Mouse (Mus musculus): ENCODE data around the gene 6430550D23Rik. TPM values are rescaled to one million over a fixed set of nuclear protein-coding genes. Genes with fewer than 3 reads are reported as not detected.
"Not testable (repeated sequence)": the region's sequence is repeated elsewhere in the genome, so short reads cannot be mapped to it uniquely, and the experiment has no call there.

Gene 6430550D23Rik
- polyA plus RNA-seq, 1 experiment from 2014 or later = 1.9 TPM

GRCm38 (mm10) chr2:155929531-155930442, 78.0 kb downstream of the 6430550D23Rik start, which contains the start of gene Uqcc1:
TSS of gene Uqcc1 (minus strand) at chr2:155930310.
- Histone ChIP-seq H3K27ac (ENCODE audit: low read depth) (peak within 1 kb of the TSS; percentile 87), H3K9me3 (ENCODE audit: low read depth, low read length) (no peaks in the 10 kb centered on the region), H3K4me1 (ENCODE audit: insufficient read depth) (peaks cover 5% of the 10 kb centered on the region; the same call in 1 of the 2 replicates), H3K27me3 (ENCODE audit: insufficient read depth, low read length) (no peaks in the 10 kb centered on the region), H3K4me3 (ENCODE audit: low read depth, low read length) (peak within 1 kb of the TSS; percentile 72), H3K36me3 (ENCODE audit: insufficient read depth) (no peaks in the 10 kb centered on the region), H3K4me2 (peak within 1 kb of the TSS; percentile 82), H3K9ac (peak within 1 kb of the TSS; percentile 65)
- ATAC-seq (ENCODE audit: insufficient read depth) (peak; percentile 96), DNase-seq (peak; percentile 96)
- under 1% methylated on average over 38 of the region's 38 CpGs for whole genome bisulfite sequencing
- TF ChIP-seq CTCF (IDR thresholded peaks at IDR 0.05; ENCODE audit: low read depth) = no peak

GRCm38 (mm10) chr2:155928711-155929345, 78.9 kb downstream of the 6430550D23Rik start:
- H3K4me3 ChIP-seq (ENCODE audit: low read depth, low read length) = peak overlapping the region; percentile 72
- TF ChIP-seq CTCF (IDR thresholded peaks at IDR 0.05; ENCODE audit: low read depth) = no peak
- H3K36me3 ChIP-seq (ENCODE audit: insufficient read depth) = peaks cover 6% of the 10 kb centered on the region; the same call in 1 of the 2 replicates
- H3K9ac ChIP-seq = peak overlapping the region; percentile 65; the same call in 1 of the 2 replicates
- peaks cover 5% of the 10 kb centered on the region; the same call in 1 of the 2 replicates for H3K4me1 ChIP-seq (ENCODE audit: insufficient read depth)
- peak overlapping the region; percentile 82 for H3K4me2 ChIP-seq
- no peak overlapping the region for H3K27ac ChIP-seq (ENCODE audit: low read depth)
- no peaks in the 10 kb centered on the region for H3K27me3 ChIP-seq (ENCODE audit: insufficient read depth, low read length)
- no peaks in the 10 kb centered on the region for H3K9me3 ChIP-seq (ENCODE audit: low read depth, low read length)
- WGBS = 71% methylated on average over 7 of the region's 7 CpGs
- ATAC-seq (ENCODE audit: insufficient read depth) (no peak), DNase-seq (peak; percentile 13)

GRCm38 (mm10) chr2:155925213-155925612, 82.6 kb downstream of the 6430550D23Rik start:
- not testable (repeated sequence) for H3K9me3 ChIP-seq (ENCODE audit: low read depth, low read length); H3K4me3 ChIP-seq (ENCODE audit: low read depth, low read length); H3K4me1 ChIP-seq (ENCODE audit: insufficient read depth); ATAC-seq (ENCODE audit: insufficient read depth); DNase-seq; H3K4me2 ChIP-seq; H3K27me3 ChIP-seq (ENCODE audit: insufficient read depth, low read length); H3K27ac ChIP-seq (ENCODE audit: low read depth); H3K9ac ChIP-seq
- 90% methylated on average over 6 of the region's 6 CpGs for WGBS
- H3K36me3 ChIP-seq (ENCODE audit: insufficient read depth) = peaks cover 13% of the 10 kb centered on the region; the same call in 1 of the 2 replicates

Other genes with a start within 250 kb of the 6430550D23Rik start
- gene Mmp24, start 232.6 kb downstream of the 6430550D23Rik start, polyA plus RNA-seq (2014; fragmentation: Nextera tagmentation; extraction: Ambion mirVana) = not detected in 2 replicates
- 8.9 and 9.2 TPM in 2 replicates for gene BC029722, start 188.6 kb downstream of the 6430550D23Rik start, polyA plus RNA-seq (2014; fragmentation: Nextera tagmentation; extraction: Ambion mirVana)
- 179 and 194 TPM in 2 replicates for gene Eif6, start 181.1 kb downstream of the 6430550D23Rik start, polyA plus RNA-seq (2014; fragmentation: Nextera tagmentation; extraction: Ambion mirVana)
- 0.04 and 0.11 TPM in 2 replicates for gene Fam83c, start 173.1 kb downstream of the 6430550D23Rik start, polyA plus RNA-seq (2014; fragmentation: Nextera tagmentation; extraction: Ambion mirVana)
- gene Uqcc1, start 77.7 kb downstream of the 6430550D23Rik start, polyA plus RNA-seq (2014; fragmentation: Nextera tagmentation; extraction: Ambion mirVana) = 52.0 and 52.9 TPM in 2 replicates
- gene Gm15557, start 67.2 kb downstream of the 6430550D23Rik start, polyA plus RNA-seq (2014; fragmentation: Nextera tagmentation; extraction: Ambion mirVana) = not detected in 2 replicates
- gene Gdf5, start 62.6 kb downstream of the 6430550D23Rik start, polyA plus RNA-seq (2014; fragmentation: Nextera tagmentation; extraction: Ambion mirVana) = 0.34 and 0.41 TPM in 2 replicates
- gene Cep250, start 51.5 kb downstream of the 6430550D23Rik start, polyA plus RNA-seq (2014; fragmentation: Nextera tagmentation; extraction: Ambion mirVana) = 23.5 and 24.6 TPM in 2 replicates
- 219 and 239 TPM in 2 replicates for gene Ergic3, start 68 bp upstream of the 6430550D23Rik start, polyA plus RNA-seq (2014; fragmentation: Nextera tagmentation; extraction: Ambion mirVana)
- gene Fer1l4, start 45.0 kb upstream of the 6430550D23Rik start, polyA plus RNA-seq (2014; fragmentation: Nextera tagmentation; extraction: Ambion mirVana) = not detected in 2 replicates
- gene Spag4, start 57.2 kb upstream of the 6430550D23Rik start, polyA plus RNA-seq (2014; fragmentation: Nextera tagmentation; extraction: Ambion mirVana) = 3.2 and 3.9 TPM in 2 replicates
- gene Cpne1, start 104.0 kb upstream of the 6430550D23Rik start, polyA plus RNA-seq (2014; fragmentation: Nextera tagmentation; extraction: Ambion mirVana) = 66.7 and 70.2 TPM in 2 replicates
- 36.9 and 41.2 TPM in 2 replicates for gene Rbm12, start 104.0 kb upstream of the 6430550D23Rik start, polyA plus RNA-seq (2014; fragmentation: Nextera tagmentation; extraction: Ambion mirVana)
- gene Gm28036, start 119.1 kb upstream of the 6430550D23Rik start, polyA plus RNA-seq (2014; fragmentation: Nextera tagmentation; extraction: Ambion mirVana) = 11.0 and 16.6 TPM in 2 replicates
- gene Romo1, start 136.1 kb upstream of the 6430550D23Rik start, polyA plus RNA-seq (2014; fragmentation: Nextera tagmentation; extraction: Ambion mirVana) = 396 and 414 TPM in 2 replicates
- gene Nfs1, start 136.2 kb upstream of the 6430550D23Rik start, polyA plus RNA-seq (2014; fragmentation: Nextera tagmentation; extraction: Ambion mirVana) = 37.5 and 40.9 TPM in 2 replicates
- 563 and 569 TPM in 2 replicates for gene Rbm39, start 172.3 kb upstream of the 6430550D23Rik start, polyA plus RNA-seq (2014; fragmentation: Nextera tagmentation; extraction: Ambion mirVana)
- 73.6 and 77.3 TPM in 2 replicates for gene Phf20, start 188.5 kb upstream of the 6430550D23Rik start, polyA plus RNA-seq (2014; fragmentation: Nextera tagmentation; extraction: Ambion mirVana)

Data from lung, embryonic 14.5 days (tissue).